Mouse (Mus musculus): ENCODE results near the gene Sytl1.

GRCm38 (mm10) chr4:133204379-133204778 is 58.5 kb downstream of the Sytl1 start:
- TF ChIP-seq POLR2A (IDR thresholded peaks at IDR 0.05; ENCODE audit: control insufficient read depth in 1 of 2, insufficient read depth in 1 of 2, low read depth in 1 of 2, low read length in 2 of 2, poor library complexity in 1 of 2) (no peak), USF1 (IDR thresholded peaks at IDR 0.05; ENCODE audit: low read depth, low read length) (no peak), TAL1 (IDR thresholded peaks at IDR 0.05; ENCODE audit: low read length) (no peak), EP300 (IDR thresholded peaks at IDR 0.05; ENCODE audit: low read depth in 1 of 2, low read length in 2 of 2) (no peak), NELFE (IDR thresholded peaks at IDR 0.05; ENCODE audit: low read depth, low read length) (no peak), CTCF (IDR thresholded peaks at IDR 0.05 in 2 of 3, conservative IDR thresholded peaks at IDR 0.05 in 1 of 3; ENCODE audit: control insufficient read depth in 1 of 3, insufficient read depth in 1 of 3, low read depth in 2 of 3, low read length in 3 of 3, poor library complexity in 1 of 3, severe bottlenecking in 1 of 3) (no peak), MYB (IDR thresholded peaks at IDR 0.05; ENCODE audit: low read depth, low read length) (no peak), MEF2A (IDR thresholded peaks at IDR 0.05; ENCODE audit: extremely low read depth, insufficient replicate concordance, low read depth, low read length, poor library complexity, severe bottlenecking) (no peak), BHLHE40 (IDR thresholded peaks at IDR 0.05; ENCODE audit: borderline replicate concordance, low read depth, low read length) (no peak), GATA1 (IDR thresholded peaks at IDR 0.05; ENCODE audit: low read depth, low read length) (no peak), POLR2AphosphoS2 (IDR thresholded peaks at IDR 0.05; ENCODE audit: low read length) (no peak), ZC3H11A (IDR thresholded peaks at IDR 0.05; ENCODE audit: low read depth, low read length) (no peak)
